Mouse (Mus musculus): ENCODE measurements around the gene Tmprss11b. TPM values are rescaled to one million over a fixed set of nuclear protein-coding genes. Genes with fewer than 3 reads are reported as not detected.
"Not testable (repeated sequence)": the region's sequence is repeated elsewhere in the genome, so short reads cannot be mapped to it uniquely, and the experiment has no call there.

Gene Tmprss11b
- polyA plus RNA-seq (2011; ENCODE audit: insufficient read depth, insufficient read length, low replicate concordance, missing spikeins), result not detected in 2 replicates

DNA sequence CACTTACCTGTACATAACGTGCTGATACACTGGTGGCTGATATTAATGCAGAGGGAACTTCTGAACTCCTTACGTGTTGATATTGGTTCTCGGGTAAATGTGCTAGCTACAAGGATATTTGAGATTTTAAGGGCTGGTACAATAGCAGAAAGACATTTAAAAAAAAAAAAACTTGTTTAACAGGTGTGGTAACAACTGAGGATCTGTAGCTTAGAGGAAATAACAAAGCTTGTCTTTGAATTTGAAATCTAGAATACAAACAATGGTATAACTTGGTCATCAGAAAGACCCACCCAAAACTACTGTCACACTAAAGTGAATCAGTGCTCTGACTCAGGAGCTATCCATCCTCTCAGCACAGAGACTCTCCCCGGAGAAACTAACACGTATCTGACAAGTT lies at the start of gene Tmprss11b:
Tmprss11b (minus strand) TSS at position 101 of the 400 bp plus-strand sequence.
- no peak within 1 kb of the TSS for H3K27ac ChIP-seq (ENCODE audit: control insufficient read depth, insufficient read depth, low read depth, low read length, poor library complexity)
- WGBS, result 62% methylated on average over 5 of the region's 5 CpGs
- no peak for TF ChIP-seq POLR2A (IDR thresholded peaks at IDR 0.05; ENCODE audit: borderline replicate concordance, control insufficient read depth, low read depth, low read length)
- TF ChIP-seq CTCF (IDR thresholded peaks at IDR 0.05; ENCODE audit: control insufficient read depth, insufficient read depth, low read length), result no peak
- no peak within 1 kb of the TSS for H3K4me3 ChIP-seq (replicated peaks; ENCODE audit: control insufficient read depth, low read depth, low read length)
- H3K4me1 ChIP-seq (ENCODE audit: control insufficient read depth, insufficient read depth, low read length), result no peaks in the 10 kb centered on the region

- Histone ChIP-seq H3K27ac (ENCODE audit: control insufficient read depth, insufficient read depth, low read depth, low read length, poor library complexity) (no peak overlapping the region), H3K4me1 (ENCODE audit: control insufficient read depth, insufficient read depth, low read length) (no peaks in the 10 kb centered on the region), H3K4me3 (replicated peaks; ENCODE audit: control insufficient read depth, low read depth, low read length) (no peak overlapping the region)
- no peak for TF ChIP-seq POLR2A (IDR thresholded peaks at IDR 0.05; ENCODE audit: borderline replicate concordance, control insufficient read depth, low read depth, low read length)
- TF ChIP-seq CTCF (IDR thresholded peaks at IDR 0.05; ENCODE audit: control insufficient read depth, insufficient read depth, low read length), result no peak
Observed at GRCm38 (mm10) chr5:86725021-86725420, 48.9 kb upstream of the Tmprss11b start.

- WGBS, result 57% methylated on average over 2 of the region's 2 CpGs
- TF ChIP-seq CTCF (IDR thresholded peaks at IDR 0.05; ENCODE audit: control insufficient read depth, insufficient read depth, low read length) (no peak), POLR2A (IDR thresholded peaks at IDR 0.05; ENCODE audit: borderline replicate concordance, control insufficient read depth, low read depth, low read length) (no peak)
- Histone ChIP-seq H3K27ac (ENCODE audit: control insufficient read depth, insufficient read depth, low read depth, low read length, poor library complexity) (no peak overlapping the region), H3K4me3 (replicated peaks; ENCODE audit: control insufficient read depth, low read depth, low read length) (no peak overlapping the region), H3K4me1 (ENCODE audit: control insufficient read depth, insufficient read depth, low read length) (no peaks in the 10 kb centered on the region)
Observed at GRCm38 (mm10) chr5:86722820-86723460, 46.8 kb upstream of the Tmprss11b start.

GRCm38 (mm10) chr5:86714967-86715366 lies 38.8 kb upstream of the Tmprss11b start:
- no peak for TF ChIP-seq CTCF (IDR thresholded peaks at IDR 0.05; ENCODE audit: control insufficient read depth, insufficient read depth, low read length)
- no peak for TF ChIP-seq POLR2A (IDR thresholded peaks at IDR 0.05; ENCODE audit: borderline replicate concordance, control insufficient read depth, low read depth, low read length)

GRCm38 (mm10) chr5:86704923-86705322 lies 28.8 kb upstream of the Tmprss11b start:
- no peak for TF ChIP-seq CTCF (IDR thresholded peaks at IDR 0.05; ENCODE audit: control insufficient read depth, insufficient read depth, low read length)
- no peak for TF ChIP-seq POLR2A (IDR thresholded peaks at IDR 0.05; ENCODE audit: borderline replicate concordance, control insufficient read depth, low read depth, low read length)
- no peak overlapping the region for H3K4me3 ChIP-seq (replicated peaks; ENCODE audit: control insufficient read depth, low read depth, low read length)
- no peak overlapping the region for H3K27ac ChIP-seq (ENCODE audit: control insufficient read depth, insufficient read depth, low read depth, low read length, poor library complexity)
- WGBS, result 66% methylated on average over 3 of the region's 3 CpGs
- H3K4me1 ChIP-seq (ENCODE audit: control insufficient read depth, insufficient read depth, low read length), result no peaks in the 10 kb centered on the region

More at GRCm38 (mm10) chr5:86714967-86715366, 38.8 kb upstream of the Tmprss11b start:
- WGBS, result 12% methylated on average over 2 of the region's 2 CpGs
- Histone ChIP-seq H3K4me1 (ENCODE audit: control insufficient read depth, insufficient read depth, low read length) (no peaks in the 10 kb centered on the region), H3K4me3 (replicated peaks; ENCODE audit: control insufficient read depth, low read depth, low read length) (no peak overlapping the region), H3K27ac (ENCODE audit: control insufficient read depth, insufficient read depth, low read depth, low read length, poor library complexity) (no peak overlapping the region)

DNA sequence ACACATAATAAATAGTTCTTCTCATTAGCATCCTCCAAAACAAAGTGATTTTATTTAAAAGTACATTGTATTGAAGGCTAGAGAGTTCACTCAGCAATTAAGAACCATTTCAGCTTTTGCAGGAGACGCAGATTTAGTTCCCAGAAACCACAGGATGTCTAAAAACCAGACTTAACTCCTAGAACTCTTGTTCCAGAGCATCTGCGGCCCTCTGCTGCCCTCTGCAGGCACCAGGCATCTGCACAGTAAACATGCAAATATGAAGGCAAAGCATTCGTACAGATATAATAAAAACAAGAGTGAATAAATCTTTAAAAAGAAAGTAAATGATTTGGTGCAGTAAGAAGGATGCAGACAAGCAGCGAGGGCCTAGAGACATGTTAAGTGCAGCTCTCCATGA lies 8.5 kb upstream of the Tmprss11b start:
- Histone ChIP-seq H3K4me3 (replicated peaks; ENCODE audit: control insufficient read depth, low read depth, low read length) (no peak overlapping the region), H3K27ac (ENCODE audit: control insufficient read depth, insufficient read depth, low read depth, low read length, poor library complexity) (no peak overlapping the region), H3K4me1 (ENCODE audit: control insufficient read depth, insufficient read depth, low read length) (no peaks in the 10 kb centered on the region)
- TF ChIP-seq CTCF (IDR thresholded peaks at IDR 0.05; ENCODE audit: control insufficient read depth, insufficient read depth, low read length) (no peak), POLR2A (IDR thresholded peaks at IDR 0.05; ENCODE audit: borderline replicate concordance, control insufficient read depth, low read depth, low read length) (no peak)
- 44% methylated on average over 4 of the region's 4 CpGs for WGBS

DNA sequence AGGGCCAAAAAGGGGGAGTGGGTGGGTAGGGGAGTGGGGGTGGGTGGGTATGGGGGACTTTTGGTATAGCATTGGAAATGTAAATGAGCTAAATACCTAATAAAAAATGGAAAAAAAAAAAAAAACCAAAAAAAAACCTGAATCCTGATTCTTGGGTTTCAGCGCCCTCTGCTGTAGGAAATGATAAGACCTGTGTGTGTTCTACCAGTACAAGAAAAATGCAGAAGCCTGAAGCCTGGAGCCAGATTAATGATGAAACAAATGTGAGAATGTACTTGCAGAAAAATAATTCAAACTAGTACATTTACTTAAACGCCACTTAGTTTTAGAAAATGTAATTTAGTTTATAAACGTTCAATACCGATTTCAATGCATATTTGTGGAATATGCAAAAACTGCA lies 27.0 kb downstream of the Tmprss11b start:
- not testable (repeated sequence) for H3K4me1 ChIP-seq (ENCODE audit: control insufficient read depth, insufficient read depth, low read length); H3K27ac ChIP-seq (ENCODE audit: control insufficient read depth, insufficient read depth, low read depth, low read length, poor library complexity); H3K4me3 ChIP-seq (replicated peaks; ENCODE audit: control insufficient read depth, low read depth, low read length)
- WGBS, result 34% methylated on average over 4 of the region's 4 CpGs

- H3K4me3 ChIP-seq (replicated peaks; ENCODE audit: control insufficient read depth, low read depth, low read length), result no peak overlapping the region
- TF ChIP-seq POLR2A (IDR thresholded peaks at IDR 0.05; ENCODE audit: borderline replicate concordance, control insufficient read depth, low read depth, low read length), result no peak
- TF ChIP-seq CTCF (IDR thresholded peaks at IDR 0.05; ENCODE audit: control insufficient read depth, insufficient read depth, low read length), result no peak
- WGBS, result 47% methylated on average over 3 of the region's 3 CpGs
- H3K4me1 ChIP-seq (ENCODE audit: control insufficient read depth, insufficient read depth, low read length), result no peaks in the 10 kb centered on the region
- H3K27ac ChIP-seq (ENCODE audit: control insufficient read depth, insufficient read depth, low read depth, low read length, poor library complexity), result no peak overlapping the region
Observed at GRCm38 (mm10) chr5:86640795-86641194, 35.4 kb downstream of the Tmprss11b start.

- Histone ChIP-seq H3K4me1 (ENCODE audit: control insufficient read depth, insufficient read depth, low read length) (no peaks in the 10 kb centered on the region), H3K4me3 (replicated peaks; ENCODE audit: control insufficient read depth, low read depth, low read length) (no peak within 1 kb of the TSS), H3K27ac (ENCODE audit: control insufficient read depth, insufficient read depth, low read depth, low read length, poor library complexity) (no peak within 1 kb of the TSS)
- 71% methylated on average over 5 of the region's 5 CpGs for WGBS
- TF ChIP-seq POLR2A (IDR thresholded peaks at IDR 0.05; ENCODE audit: borderline replicate concordance, control insufficient read depth, low read depth, low read length), result no peak
- TF ChIP-seq CTCF (IDR thresholded peaks at IDR 0.05; ENCODE audit: control insufficient read depth, insufficient read depth, low read length), result no peak
Observed at GRCm38 (mm10) chr5:86632324-86632723, 43.8 kb downstream of the Tmprss11b start, which contains the start of gene Tmprss11f. Gene Tmprss11f, minus strand, starts transcription at chr5:86632424.

Data from bone marrow, adult 2 months (tissue).